Mouse (Mus musculus) urinary bladder, adult 2 months (tissue): Measurements from ENCODE around the gene Abhd5. TPM values are rescaled to one million over a fixed set of nuclear protein-coding genes. Genes with fewer than 3 reads are reported as not detected.
"Not testable (repeated sequence)": the region's sequence is repeated elsewhere in the genome, so short reads cannot be mapped to it uniquely, and the experiment has no call there.

Source experiments
- DNase-seq: peaks from one replicate; pipeline ENCODE4 v3.0.0; 2022; ENCODE audit warnings: low spot score
- polyA plus RNA-seq: library from polyadenylated mRNA; depleted of rRNA; stranded (reverse); fragments of >200 nt; gene quantifications from 2 replicates; pipeline ENCODE4 v1.2.3, GENCODE M21; 2012; rRNA removed

The Abhd5 gene
- polyA plus RNA-seq = 30.8 and 38.4 TPM in 2 replicates

- peak; percentile 99 for DNase-seq
Measured at GRCm38 (mm10) chr9:122351303-122352024, at the start of gene Abhd5. Gene Abhd5, plus strand, starts transcription at chr9:122351608.

- DNase-seq = no peak
Measured at GRCm38 (mm10) chr9:122305302-122305701, 46.1 kb upstream of the Abhd5 start.

GRCm38 (mm10) chr9:122309013-122309980, 42.1 kb upstream of the Abhd5 start:
- DNase-seq = peak; percentile 45

- DNase-seq = peak; percentile 86
Measured at GRCm38 (mm10) chr9:122310613-122311049, 40.8 kb upstream of the Abhd5 start.

- no peak for DNase-seq
Measured at GRCm38 (mm10) chr9:122311051-122311760, 40.2 kb upstream of the Abhd5 start.

- DNase-seq = no peak
Measured at GRCm38 (mm10) chr9:122312296-122312990, 39.0 kb upstream of the Abhd5 start.

GRCm38 (mm10) chr9:122313128-122313527, 38.3 kb upstream of the Abhd5 start:
- not testable (repeated sequence) for DNase-seq

- DNase-seq = no peak
Measured at GRCm38 (mm10) chr9:122314386-122314785, 37.0 kb upstream of the Abhd5 start.

- DNase-seq = no peak
Measured at GRCm38 (mm10) chr9:122314942-122315341, 36.5 kb upstream of the Abhd5 start.

GRCm38 (mm10) chr9:122315501-122315900, 35.9 kb upstream of the Abhd5 start:
- no peak for DNase-seq

GRCm38 (mm10) chr9:122316562-122316961, 34.8 kb upstream of the Abhd5 start:
- no peak for DNase-seq

GRCm38 (mm10) chr9:122320626-122321025, 30.8 kb upstream of the Abhd5 start:
- DNase-seq = no peak

GRCm38 (mm10) chr9:122322356-122322755, 29.1 kb upstream of the Abhd5 start:
- DNase-seq = no peak

- no peak for DNase-seq
Measured at GRCm38 (mm10) chr9:122325996-122326395, 25.4 kb upstream of the Abhd5 start.

- no peak for DNase-seq
Measured at GRCm38 (mm10) chr9:122328199-122328598, 23.2 kb upstream of the Abhd5 start.

GRCm38 (mm10) chr9:122336677-122337076, 14.7 kb upstream of the Abhd5 start:
- DNase-seq = no peak

- no peak for DNase-seq
Measured at GRCm38 (mm10) chr9:122337510-122337931, 13.9 kb upstream of the Abhd5 start.

GRCm38 (mm10) chr9:122339972-122340371, 11.4 kb upstream of the Abhd5 start:
- no peak for DNase-seq

GRCm38 (mm10) chr9:122343399-122343798, 8.0 kb upstream of the Abhd5 start:
- no peak for DNase-seq

GRCm38 (mm10) chr9:122344560-122344959, 6.8 kb upstream of the Abhd5 start:
- DNase-seq = no peak

GRCm38 (mm10) chr9:122345291-122345690, 6.1 kb upstream of the Abhd5 start:
- no peak for DNase-seq
